Mouse (Mus musculus): Measurements from ENCODE around the gene Camk2g.

DNA sequence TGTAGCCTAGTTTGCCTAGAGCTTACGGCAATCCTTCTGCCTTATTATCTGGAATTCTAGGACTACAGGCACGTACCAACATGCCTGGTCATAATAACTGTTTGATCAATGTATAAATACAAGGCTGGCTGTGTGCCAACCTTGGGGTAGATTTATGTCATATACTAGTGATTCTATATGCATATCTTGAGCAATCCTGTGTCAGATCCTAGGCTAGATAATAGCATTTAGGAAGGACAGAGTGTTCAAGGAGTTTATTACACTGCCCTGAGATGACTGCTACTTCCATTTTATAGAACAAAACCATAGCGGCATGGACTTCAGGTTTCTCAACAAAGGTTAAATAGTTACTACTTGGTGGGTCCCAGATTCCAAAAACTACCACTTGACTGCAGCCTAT lies 21.9 kb downstream of the Camk2g start:
- TF ChIP-seq EP300 (IDR thresholded peaks at IDR 0.05; ENCODE audit: low read depth): no peak
- no peak for TF ChIP-seq CTCF (IDR thresholded peaks at IDR 0.05; ENCODE audit: low read depth)

Data from liver, embryonic 14.5 days (tissue).